Mouse (Mus musculus) hindbrain, embryonic 12.5 days (tissue): Measurements from ENCODE around the gene Bcas2. TPM values are rescaled to one million over a fixed set of nuclear protein-coding genes. Genes with fewer than 3 reads are reported as not detected.

ENCODE experiments used
- polyA plus RNA-seq: library from polyadenylated mRNA; unstranded; fragments of >200 nt; fragmentation: Nextera tagmentation; extraction: Ambion mirVana; gene quantifications from 2 replicates; pipeline ENCODE4 v1.2.1, GENCODE M21; 2016

Gene Bcas2
- polyA plus RNA-seq, 1 experiment from 2014 or later: 226 TPM

Other genes starting within 250 kb of the Bcas2 start
- gene Sycp1, start 235.6 kb upstream of the Bcas2 start, polyA plus RNA-seq: not detected in 2 replicates
- not detected in 2 replicates for gene Nr1h5, start 207.5 kb upstream of the Bcas2 start, polyA plus RNA-seq
- 71.7 and 89.3 TPM in 2 replicates for gene Sike1, start 175.9 kb upstream of the Bcas2 start, polyA plus RNA-seq
- 499 and 526 TPM in 2 replicates for gene Csde1, start 151.2 kb upstream of the Bcas2 start, polyA plus RNA-seq
- 124 and 127 TPM in 2 replicates for gene Nras, start 113.4 kb upstream of the Bcas2 start, polyA plus RNA-seq
- gene Ampd1, start 97.6 kb upstream of the Bcas2 start, polyA plus RNA-seq: 0.48 TPM in 1 of 2 replicates, not detected in the other
- 3.6 and 4.3 TPM in 2 replicates for gene Dennd2c, start 69.1 kb upstream of the Bcas2 start, polyA plus RNA-seq
- 39.2 and 42.6 TPM in 2 replicates for gene Trim33, start 107.6 kb downstream of the Bcas2 start, polyA plus RNA-seq